Mouse (Mus musculus) retina, postnatal 7 days (tissue): ENCODE measurements at regions not wholly inside any gene's neighbourhood (a gene's known extent, or its start where the extent isn't known, plus 50 kb on each side); places are given as distances from the start of the nearest gene placed in this dataset.

ENCODE experiments used
- DNase-seq: peaks from one replicate; pipeline ENCODE4 v3.0.0-alpha.2; 2012; ENCODE audit warnings: low read depth, low spot score

- DNase-seq: no peak
These were observed 463.7 kb upstream of the Pou3f3 start for GRCm38 (mm10) chr1:42231897-42232296.

- no peak for DNase-seq
These were observed 462.9 kb upstream of the Pou3f3 start for GRCm38 (mm10) chr1:42232716-42233115.

GRCm38 (mm10) chr1:42233289-42233688, 462.3 kb upstream of the Pou3f3 start:
- DNase-seq: no peak

GRCm38 (mm10) chr1:42236466-42237010, 459.0 kb upstream of the Pou3f3 start:
- DNase-seq: no peak

GRCm38 (mm10) chr1:42238408-42238807, 457.2 kb upstream of the Pou3f3 start:
- DNase-seq: no peak

- DNase-seq: no peak
These were observed 454.4 kb upstream of the Pou3f3 start for GRCm38 (mm10) chr1:42241172-42241571.

GRCm38 (mm10) chr1:42241601-42242220, 453.9 kb upstream of the Pou3f3 start:
- no peak for DNase-seq

GRCm38 (mm10) chr1:42242586-42243457, 452.7 kb upstream of the Pou3f3 start:
- DNase-seq: no peak

GRCm38 (mm10) chr1:42243458-42243855, 452.1 kb upstream of the Pou3f3 start:
- no peak for DNase-seq

GRCm38 (mm10) chr1:42243878-42244277, 451.7 kb upstream of the Pou3f3 start:
- no peak for DNase-seq

GRCm38 (mm10) chr1:42252386-42252785, 443.2 kb upstream of the Pou3f3 start:
- no peak for DNase-seq

- no peak for DNase-seq
These were observed 441.8 kb upstream of the Pou3f3 start for GRCm38 (mm10) chr1:42253786-42254185.

GRCm38 (mm10) chr1:42256911-42257595, 438.5 kb upstream of the Pou3f3 start:
- no peak for DNase-seq

GRCm38 (mm10) chr1:42257801-42258593, 437.6 kb upstream of the Pou3f3 start:
- DNase-seq: no peak

GRCm38 (mm10) chr1:42258594-42258910, 437.0 kb upstream of the Pou3f3 start:
- DNase-seq: no peak

- DNase-seq: no peak
These were observed 436.2 kb upstream of the Pou3f3 start for GRCm38 (mm10) chr1:42259216-42259977.

GRCm38 (mm10) chr1:42260033-42260925, 435.3 kb upstream of the Pou3f3 start:
- DNase-seq: no peak

- no peak for DNase-seq
These were observed 434.5 kb upstream of the Pou3f3 start for GRCm38 (mm10) chr1:42261031-42261430.

GRCm38 (mm10) chr1:42261800-42262199, 433.8 kb upstream of the Pou3f3 start:
- DNase-seq: no peak

GRCm38 (mm10) chr1:42262606-42263005, 433.0 kb upstream of the Pou3f3 start:
- DNase-seq: no peak
